Mouse (Mus musculus) megakaryocyte-erythroid progenitor cell, adult 5-6 weeks (primary cell): Measurements from ENCODE around the gene Taf1b. TPM values are rescaled to one million over a fixed set of nuclear protein-coding genes. Genes with fewer than 3 reads are reported as not detected.
"Not testable (repeated sequence)": the region's sequence is repeated elsewhere in the genome, so short reads cannot be mapped to it uniquely, and the experiment has no call there.

Experiments used
- ATAC-seq: replicated peaks from 2 replicates; pipeline ENCODE4 v1.8.0; 2016; ENCODE audit warnings: mild to moderate bottlenecking, inconsistent platforms; ENCODE audit not compliant: severe bottlenecking, poor library complexity, low FRiP score, low TSS enrichment
- total RNA-seq, 2 experiments: library from RNA; stranded (forward) in 1 of 2; stranded (reverse) in 1 of 2; fragments of 200-1000, 215-1000 nt in 1 of 2; fragments of >200 nt in 1 of 2; fragmentation: Nextera tagmentation in 1 of 2; gene quantifications; 2 replicates each; pipeline ENCODE4 v1.2.3; 2014 to 2017

The Taf1b gene
- total RNA-seq (2014; fragmentation: Nextera tagmentation): 13.2 and 19.2 TPM in 2 replicates
- 34.5 and 40.6 TPM in 2 replicates for total RNA-seq (2017)

DNA sequence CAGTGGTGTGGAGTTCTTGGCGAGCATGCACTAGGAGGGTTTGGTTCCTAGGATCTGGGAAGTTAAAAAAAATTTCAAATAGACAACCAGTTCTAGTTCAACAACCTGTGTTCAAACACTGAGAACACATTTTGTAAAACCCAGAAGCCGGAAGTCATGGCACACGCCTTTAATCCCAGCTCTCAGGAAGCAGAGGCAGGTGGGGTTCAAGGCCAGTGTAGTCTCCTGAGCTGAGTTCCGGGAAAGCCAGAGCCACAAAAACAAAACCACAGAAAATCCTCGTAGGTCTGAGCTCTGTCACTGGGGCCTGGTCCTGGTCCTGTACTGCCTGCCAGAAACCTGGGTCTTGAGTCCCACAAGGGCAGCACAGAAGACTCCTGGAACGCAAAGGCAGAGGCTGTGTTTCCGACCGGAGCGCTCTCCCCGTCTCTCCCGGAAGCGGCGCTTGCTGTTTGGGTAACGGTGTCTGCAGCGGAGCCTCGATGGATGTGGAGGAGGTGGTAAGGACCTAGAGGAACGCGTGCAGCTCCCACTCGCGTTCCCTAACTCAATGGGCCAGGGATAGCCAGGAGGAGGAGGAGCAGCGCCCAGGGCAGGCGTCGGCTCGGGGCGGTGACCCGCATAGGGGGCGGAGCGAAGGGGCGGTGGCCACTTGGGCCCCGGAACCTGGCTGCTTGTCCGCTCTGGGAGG is at the start of gene Taf1b:
TSS of gene Taf1b (plus strand) at position 210 of the 691 bp plus-strand sequence.
- peak; percentile 96 for ATAC-seq

DNA sequence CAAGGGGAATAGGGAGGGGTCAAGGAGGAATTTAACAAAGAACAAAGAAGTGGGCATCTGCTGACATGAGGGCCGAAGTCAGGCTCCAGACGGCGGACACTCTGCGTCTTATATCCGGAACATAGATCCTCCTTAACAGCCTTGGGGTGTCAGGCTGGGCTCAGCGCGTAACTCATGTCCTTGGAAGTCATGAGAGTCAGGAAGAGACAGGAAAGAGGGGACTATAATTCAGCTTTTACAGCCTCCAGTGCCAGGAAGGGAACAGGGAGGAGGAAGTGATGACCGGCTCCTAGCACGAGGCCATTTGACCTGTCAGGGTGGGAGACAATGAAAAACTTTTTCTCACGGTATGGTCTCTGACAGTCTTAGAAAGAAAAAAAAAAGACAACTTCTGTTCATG is 37.8 kb upstream of the Taf1b start:
- ATAC-seq: no peak

DNA sequence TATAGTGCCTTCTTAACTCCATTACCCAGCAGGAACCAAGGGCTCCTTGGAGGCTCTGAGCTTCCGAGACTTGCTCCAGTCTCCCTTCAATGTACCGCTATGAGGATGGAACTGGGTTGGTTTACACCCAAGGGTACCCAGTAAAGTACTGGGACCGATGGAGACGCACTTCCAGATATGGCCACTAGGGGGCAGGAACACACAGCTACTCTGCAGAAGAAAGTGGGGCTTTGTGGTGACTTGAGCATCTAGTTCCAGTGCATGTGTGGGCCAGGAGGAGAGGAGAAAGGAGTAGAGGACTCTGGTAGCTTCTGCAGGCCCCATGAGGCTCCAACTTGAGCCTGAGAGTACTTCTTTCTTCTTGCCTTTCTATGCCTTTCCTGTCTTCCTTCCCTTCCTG is 36.0 kb upstream of the Taf1b start:
- peak; percentile 82; the same call in 1 of the 2 replicates for ATAC-seq

DNA sequence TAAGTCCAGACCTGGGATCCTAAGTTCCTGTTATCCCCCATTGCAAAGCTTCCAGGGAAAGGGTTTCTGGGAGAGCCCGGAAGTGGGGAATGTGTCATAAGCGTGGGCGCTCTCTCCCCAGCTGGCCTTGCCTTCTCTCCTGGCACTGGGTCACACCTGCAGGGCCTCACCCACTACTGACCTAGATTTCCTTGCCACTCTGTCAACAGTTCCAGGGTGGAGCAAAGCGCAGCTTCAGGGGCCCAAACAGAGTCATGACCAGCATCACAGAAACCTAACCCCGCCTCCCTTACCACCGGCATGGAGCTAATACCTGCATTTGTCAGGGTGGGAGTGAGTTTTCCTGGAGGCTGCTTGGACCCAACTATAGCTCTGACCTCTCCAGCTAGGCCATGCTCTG is 34.7 kb upstream of the Taf1b start:
- not testable (repeated sequence) for ATAC-seq

DNA sequence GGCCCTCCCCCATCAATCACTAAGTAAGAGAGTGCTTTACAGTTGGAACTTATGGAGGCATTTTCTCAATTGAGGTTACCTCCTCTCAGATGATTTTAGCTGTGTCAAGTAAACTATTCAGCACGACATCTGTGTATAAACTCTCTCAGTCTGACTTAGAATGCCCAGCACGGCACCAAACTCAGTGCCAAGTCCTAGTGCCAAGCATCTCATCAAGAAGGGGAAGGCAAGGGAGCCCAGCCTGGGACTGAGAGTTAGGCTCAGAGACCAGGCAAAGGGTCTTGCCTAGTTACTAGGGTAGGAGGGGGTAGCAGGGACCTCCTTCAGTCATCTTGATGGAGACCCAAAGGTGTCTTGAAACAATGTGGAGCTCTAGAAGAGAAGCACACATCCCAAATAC is 29.2 kb upstream of the Taf1b start:
- no peak for ATAC-seq

DNA sequence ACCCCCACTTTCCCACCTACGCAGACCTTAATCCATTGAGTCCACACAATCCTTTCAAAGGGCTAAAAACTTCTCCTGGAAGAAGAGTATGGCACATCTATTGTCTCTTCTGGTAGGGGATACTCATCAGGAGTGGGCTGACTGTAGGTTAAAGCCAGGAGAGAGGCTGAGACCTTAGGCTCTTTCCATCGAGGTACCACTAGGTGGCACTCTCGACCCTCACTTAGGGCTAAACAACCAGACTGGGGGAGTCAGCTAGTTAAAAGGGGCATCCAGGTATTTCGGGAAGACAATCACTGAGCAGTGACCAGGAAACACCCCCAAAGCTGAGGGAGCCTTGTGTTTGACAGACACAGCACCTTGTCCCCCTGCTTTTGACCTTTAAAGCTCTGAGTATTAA is 27.2 kb upstream of the Taf1b start:
- ATAC-seq: peak; percentile 87

DNA sequence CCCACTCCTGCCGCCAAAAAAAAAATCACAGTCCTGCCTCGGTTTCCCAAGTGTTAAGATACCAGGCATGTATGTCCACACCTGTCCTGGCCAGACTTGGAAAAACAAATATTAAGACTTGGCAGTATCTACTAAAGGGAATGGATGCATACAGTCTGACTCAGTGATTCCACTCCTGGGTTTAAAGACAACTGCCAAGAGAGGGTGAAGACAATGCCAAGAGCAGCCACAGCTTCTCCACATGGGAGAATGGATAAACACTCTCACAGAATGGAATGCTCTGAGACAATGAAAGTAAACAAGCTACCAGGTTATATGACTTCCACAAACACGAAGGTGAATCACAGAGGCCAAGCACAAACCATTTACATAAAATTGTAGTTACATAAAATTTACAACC is 24.9 kb upstream of the Taf1b start:
- no peak for ATAC-seq

DNA sequence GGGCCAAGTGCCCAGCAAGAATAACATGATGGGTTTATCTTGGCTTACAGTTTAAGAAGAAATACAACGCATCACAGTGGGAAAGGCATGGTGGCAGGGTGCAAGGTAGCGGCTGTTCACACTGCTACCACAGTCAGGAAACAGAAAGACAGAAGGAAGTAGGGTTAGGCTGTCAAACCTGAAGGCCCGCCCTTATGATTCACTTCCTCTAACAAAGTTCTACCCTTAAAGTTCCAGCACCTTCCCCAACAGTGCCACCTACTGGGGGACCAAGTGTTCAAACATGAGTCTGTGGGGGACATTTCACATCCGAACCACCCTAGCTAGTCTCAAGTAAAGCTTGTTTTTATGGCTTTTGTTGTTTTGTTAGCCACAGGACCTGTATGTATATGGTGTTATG is 13.2 kb upstream of the Taf1b start:
- ATAC-seq: no peak

DNA sequence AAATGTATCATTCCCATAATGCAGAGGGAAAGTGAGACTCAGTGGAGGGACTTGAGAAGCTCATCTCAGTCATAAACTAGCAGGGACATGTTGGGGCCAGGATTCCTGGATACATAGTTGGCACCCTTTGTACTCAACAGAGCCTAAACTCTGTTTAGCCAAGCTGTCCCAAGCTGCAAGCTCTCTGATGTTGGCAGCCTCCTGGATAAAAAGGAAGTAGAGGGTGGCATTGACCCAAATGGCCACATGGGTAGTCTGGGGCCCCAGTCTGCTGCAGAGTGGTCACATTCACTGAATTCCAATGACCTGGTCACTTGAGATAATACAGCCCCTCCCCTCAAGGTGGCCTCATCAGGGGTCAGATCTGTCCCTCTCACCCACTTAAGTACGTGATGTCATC is 11.3 kb upstream of the Taf1b start:
- no peak for ATAC-seq

DNA sequence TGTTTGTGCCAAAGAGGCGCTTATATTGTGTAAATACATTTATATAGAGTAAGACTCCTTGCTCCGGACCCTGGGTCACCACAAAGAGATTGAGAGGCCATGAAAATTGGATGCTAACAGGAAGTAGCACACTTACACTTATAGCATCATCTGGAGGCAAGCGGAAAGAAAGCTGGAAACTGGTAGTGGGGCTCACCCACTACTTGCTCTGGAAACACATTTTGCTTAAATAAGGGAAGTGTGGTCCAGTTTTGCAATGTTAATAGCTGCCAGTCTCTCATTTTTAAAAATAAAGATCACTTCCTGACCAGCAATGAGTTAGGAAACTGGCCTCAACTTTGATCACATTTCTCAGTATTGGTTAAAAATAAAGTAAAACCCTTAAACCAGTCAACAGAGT is 5.7 kb upstream of the Taf1b start:
- ATAC-seq: not testable (repeated sequence)

DNA sequence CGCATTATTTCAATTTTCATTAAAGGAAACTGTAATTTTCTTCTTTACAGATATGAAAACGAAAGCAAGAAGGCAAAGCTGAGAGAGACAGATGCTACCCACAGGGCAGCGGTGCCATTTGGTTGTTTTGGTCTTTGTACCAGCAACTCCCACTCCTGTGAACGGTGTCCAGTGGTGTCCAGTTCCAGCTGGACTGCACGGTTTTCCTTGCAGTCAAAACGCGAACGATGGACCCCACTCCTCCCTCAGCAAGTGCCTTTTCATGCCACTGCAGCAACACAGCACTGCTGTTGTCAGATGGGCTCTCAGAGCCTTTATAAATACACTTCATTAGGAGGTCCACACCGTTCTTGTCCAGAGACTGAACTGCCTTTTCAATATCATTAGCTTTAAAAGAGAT is 5.1 kb upstream of the Taf1b start:
- ATAC-seq: no peak; the same call in 1 of the 2 replicates

DNA sequence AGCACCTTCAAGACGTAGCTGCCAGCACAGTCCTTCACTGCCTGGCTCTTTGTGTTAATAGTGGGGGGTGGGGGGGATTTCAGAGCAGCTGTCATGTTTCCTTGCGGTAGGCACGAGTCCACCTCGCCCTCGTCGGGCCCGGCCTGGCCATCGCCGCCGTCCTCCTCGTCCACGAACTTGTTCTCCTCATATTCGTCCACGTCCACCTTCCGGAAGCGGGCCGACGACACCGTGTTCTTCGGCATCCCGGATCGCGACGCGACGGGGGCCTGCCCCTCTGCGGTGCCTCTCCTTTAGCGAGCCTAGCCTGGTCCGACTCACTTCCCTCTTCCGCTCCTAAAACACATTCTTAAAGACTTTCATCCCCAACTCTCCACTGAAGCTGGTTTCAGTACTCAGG is 4.7 kb upstream of the Taf1b start:
- peak; percentile 55 for ATAC-seq

DNA sequence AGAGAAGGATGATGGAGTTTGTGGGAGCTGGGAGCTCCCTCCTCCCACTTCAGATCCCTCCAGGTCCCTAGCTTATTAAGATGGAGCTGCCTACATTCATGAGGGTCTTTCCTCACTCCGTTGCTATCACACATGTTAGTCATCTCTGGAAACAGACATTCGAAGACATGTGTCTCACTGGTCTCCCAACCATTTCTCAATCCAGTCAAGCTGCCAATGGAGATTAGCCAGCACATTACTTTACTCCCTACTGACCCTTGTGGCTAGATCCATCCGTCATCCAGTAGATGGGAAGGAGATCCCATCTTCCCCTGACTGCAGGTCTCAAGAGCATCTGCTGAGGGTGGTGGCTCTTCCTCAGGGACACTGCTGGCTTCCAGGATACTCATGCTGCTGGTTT is 3.4 kb upstream of the Taf1b start:
- not testable (repeated sequence) for ATAC-seq

DNA sequence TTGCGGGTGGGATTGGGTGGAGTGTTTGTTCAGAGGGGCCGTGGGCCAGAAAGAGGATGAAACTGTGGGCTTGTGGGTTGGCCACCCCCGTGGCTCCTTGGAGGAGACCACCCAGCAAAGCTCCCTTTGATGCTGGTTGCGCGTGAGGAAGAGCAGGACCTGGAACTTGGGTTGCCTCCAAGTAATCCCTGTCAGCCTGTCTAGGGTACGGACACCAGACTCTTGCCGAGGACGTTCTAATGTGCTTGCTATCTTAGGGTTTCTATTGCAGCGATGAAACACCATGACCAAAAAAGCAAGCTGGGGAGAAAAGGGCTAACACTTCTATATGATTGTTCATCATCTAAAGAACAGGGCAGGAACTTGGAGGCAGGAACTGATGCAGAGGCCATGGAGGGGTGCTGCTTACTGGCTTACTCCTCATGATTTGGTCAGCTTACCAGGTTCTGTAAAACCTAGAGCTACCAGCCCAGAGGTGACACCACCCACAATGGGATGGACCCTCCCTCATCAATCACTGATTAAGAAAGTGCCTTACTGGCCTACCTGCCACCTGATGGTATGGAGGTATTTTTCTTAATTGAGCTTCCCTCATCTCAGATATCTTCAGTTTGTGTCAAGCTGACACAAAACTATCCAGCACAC is 804 bp downstream of the Taf1b start:
- peak; percentile 44; the same call in 1 of the 2 replicates for ATAC-seq

DNA sequence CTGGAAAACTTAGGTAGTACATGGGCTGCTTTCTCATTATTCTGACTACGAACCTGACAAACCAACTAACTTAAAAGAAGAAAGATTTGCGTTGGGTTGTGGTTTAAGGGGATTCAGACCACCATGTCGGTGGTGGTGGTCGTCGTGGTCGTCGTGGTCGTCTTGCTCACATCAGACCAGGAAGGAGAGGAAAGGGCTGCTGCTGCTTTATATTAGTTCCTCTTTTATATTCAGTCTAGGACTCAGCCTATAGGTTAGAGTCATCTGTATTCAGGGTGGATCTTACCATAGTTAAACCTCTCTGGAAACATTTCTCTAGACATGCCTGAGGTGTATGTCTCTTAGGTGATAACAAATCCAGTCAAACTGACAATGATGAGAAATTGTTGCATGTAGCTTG is 19.0 kb downstream of the Taf1b start:
- no peak for ATAC-seq

DNA sequence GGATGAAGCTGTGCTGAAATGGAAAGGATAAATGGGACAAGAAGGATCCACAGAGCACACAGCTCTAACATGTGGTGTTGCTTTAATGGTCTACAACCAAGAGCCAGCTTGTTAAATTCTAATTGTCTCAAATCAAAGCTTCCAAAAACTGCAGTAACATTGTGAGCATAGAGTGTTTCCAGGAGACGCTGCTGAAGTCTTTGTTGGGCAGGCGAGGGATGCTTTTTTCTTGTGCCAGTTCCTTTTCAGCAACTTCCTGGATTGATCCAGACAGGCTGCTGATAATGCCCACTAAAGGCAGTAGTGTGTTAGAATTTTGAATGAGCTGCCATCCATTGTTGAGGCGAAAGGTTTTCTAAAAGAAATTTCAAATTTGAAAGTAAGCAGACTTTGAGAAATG is 22.9 kb downstream of the Taf1b start:
- ATAC-seq: no peak

DNA sequence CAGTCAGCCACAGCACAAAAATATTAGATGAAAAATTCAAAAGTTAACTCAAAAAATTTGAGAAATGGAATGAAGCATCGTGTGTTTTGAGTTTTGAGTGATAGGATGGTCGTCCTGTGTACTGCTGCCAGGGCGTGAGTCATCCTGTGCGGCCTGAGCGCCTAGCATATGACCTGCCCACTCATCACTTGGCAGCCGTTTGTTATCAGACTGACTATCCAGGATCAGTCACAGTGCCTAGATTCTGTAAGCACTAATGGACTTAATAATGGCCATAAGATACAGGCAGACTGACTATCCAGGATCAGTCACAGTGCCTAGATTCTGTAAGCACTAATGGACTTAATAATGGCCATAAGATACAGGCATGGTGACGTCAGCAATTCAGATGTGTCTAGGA is 26.9 kb downstream of the Taf1b start:
- not testable (repeated sequence) for ATAC-seq

DNA sequence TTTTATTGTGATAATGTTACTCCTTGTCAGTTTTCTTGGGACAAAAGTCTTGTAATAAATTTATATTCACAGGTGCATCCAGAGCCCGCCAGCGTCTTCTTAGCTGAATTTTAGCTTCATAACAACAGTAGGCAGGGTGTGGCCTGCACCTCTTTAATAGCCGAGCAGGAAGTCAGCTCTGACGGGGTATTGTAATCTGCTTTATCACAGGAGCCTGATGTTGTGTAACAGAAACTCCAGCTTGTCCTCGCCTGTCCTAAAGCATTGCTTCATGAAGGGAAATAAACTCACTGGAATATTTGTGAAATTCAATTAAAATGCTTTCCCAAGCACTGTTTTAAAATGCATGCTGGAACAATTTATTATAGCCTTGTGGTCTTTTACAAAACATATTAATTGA is 38.2 kb downstream of the Taf1b start:
- peak; percentile 80 for ATAC-seq

DNA sequence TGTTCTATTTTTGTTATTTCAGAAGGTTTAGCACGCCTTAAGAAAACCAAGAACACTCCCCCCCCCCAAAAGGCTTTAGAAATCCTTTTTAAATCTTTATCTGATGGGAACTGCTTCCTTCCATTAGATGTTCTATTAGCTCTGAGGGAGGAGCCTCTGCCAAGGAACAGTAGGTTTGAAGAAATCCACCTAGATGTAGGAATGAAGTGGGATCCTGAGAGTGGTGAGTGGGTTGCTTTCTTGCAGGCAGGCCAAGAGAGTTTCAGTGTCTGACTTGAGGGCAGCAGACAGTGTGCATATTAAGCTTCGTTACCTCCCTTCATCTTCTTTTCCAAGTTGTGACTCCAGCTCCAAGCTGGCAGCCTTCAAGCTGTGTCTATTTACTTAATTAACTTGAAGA is 39.0 kb downstream of the Taf1b start:
- no peak for ATAC-seq

DNA sequence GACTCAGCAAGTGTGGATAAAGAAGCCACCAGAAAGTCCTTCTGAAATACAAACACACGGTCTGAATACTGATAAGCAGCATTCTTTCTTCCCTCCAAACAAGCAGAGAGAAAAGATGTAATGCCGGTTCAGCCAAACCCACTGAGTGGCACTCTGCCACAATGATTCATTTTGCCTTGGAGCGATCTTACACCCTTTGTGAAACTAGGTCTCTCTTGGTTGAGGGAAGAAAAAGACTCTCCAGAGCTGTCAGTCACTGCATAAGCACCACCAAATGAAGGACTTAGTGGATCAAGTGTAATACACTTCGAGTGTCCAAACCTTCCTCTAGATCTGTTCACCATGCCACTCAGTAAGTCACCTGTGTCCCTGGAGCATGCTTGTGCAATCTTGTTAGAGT is 39.8 kb downstream of the Taf1b start:
- ATAC-seq: no peak

DNA sequence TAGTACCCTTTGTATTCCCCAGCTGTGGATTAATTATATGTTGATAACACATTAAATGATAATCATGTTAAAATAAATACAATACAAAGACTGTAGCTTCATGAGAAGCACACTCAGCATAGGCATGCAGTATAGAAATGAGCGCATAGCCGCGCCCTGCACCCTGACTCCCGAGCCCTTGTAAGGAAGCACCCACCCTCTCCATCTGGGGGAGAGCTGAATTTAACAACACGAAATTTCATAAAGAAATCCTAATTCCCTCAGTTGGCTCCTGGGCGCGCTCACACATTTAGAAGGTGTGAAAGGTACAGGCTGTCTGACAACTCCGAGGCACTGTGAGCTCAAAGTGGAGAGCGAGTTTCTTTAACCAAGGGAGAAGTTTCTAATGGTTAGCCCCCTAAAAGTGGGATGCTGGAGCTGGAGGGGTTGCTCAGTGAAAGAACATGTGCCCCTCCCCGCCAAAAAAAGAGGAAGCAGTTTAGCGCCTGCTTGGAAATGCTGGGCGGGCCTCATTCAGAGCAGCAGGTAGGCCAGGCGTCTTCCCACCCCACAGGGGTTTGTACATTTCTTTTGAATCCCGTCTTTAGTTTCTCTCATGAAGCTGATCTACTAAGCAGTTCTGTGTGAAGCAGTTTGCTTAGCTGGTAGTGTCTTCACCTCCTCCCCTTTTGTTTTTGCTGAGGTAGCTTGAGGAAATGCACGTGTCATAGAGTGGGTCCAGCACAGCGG is 43.4 kb downstream of the Taf1b start:
- ATAC-seq: no peak
